Mouse (Mus musculus): ENCODE results near the gene Lrrc4c. TPM values are rescaled to one million over a fixed set of nuclear protein-coding genes. Genes with fewer than 3 reads are reported as not detected.

Gene Lrrc4c
- total RNA-seq, 2 experiments from 2014 or later = 50.8 to 62.0 TPM

DNA sequence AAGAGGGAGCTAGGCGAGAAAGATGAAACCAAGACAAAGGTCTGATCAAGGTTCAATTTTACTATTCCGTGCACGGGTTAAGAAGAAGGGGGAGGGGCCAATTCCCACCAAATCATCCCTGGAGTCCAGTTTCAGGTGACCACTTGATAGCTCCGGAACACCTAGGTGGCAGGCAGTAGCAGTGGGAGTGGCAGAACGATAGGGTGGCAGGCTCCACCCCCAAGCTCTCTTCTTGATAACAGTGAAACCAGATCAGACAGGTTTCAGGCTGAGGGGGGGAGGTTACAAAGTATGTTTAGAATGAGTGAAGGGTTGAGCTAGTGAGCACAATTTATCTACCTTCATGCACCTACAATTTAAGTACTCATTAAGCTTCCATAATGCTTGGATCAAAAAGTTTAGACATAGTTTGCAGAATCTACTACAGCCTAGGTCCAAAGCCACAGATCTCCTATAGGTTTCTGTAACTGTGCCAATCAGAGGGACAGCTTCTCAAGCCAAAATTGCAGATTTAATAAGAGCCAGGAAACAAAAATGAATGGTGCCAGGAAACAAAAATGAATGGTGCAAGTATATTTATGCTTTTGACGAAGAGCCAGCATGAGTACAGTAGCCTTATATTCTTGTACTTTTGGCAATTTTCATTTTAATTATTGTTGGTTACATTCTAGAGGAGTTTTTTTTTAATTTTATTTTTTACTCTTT lies 478.9 kb downstream of the Lrrc4c start:
- no peak for DNase-seq (ENCODE audit: low spot score in 2 of 2)

DNA sequence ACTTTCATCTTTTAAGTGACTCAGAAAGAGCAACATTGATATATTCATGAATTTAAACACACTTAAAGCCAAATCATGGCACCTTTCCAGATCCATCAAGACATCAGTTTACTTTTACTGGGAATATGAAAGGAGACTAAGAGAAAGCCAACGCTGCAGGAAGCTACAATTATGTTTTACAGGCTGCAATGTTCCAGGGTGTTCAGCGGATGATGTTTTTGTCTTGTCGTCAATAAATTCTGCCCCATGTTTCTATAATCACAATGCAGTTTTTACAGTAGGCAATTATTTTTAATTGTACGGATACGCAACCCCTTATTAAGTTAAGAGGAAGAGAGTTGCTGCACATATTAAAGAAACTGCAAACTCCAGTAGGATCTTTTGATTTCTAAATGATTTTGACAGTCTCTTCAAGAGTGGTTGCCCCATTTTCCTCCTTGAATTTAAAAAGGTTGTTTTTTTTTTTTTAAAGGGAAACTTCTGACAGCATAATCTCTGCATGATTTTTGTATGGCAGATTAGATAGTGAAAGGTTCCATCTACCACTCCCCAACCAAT lies 532.9 kb downstream of the Lrrc4c start:
- DNase-seq (ENCODE audit: low spot score in 2 of 2) = no peak

DNA sequence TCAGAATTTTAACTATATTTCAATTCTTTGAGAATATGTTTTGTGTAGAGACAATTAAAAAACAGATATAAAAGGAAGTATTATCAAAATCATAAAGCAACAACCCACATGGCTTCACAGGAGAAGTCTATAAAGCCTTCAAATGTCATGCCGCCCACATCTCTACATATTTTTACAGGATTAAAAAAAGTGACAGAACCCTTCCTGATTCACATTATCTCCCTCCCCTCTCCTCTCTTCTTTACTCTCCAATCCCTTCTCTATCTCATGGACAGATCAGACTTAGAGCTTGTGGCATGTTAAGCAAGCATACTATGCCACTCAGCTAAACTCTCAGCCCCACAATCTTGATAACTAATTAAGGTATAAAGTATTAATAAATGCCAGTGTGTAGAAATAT lies 535.8 kb downstream of the Lrrc4c start:
- no peak for DNase-seq (ENCODE audit: low spot score in 2 of 2)

- DNase-seq (ENCODE audit: low spot score in 2 of 2) = no peak
Observed at GRCm38 (mm10) chr2:96876062-96876461, 558.1 kb downstream of the Lrrc4c start.

DNA sequence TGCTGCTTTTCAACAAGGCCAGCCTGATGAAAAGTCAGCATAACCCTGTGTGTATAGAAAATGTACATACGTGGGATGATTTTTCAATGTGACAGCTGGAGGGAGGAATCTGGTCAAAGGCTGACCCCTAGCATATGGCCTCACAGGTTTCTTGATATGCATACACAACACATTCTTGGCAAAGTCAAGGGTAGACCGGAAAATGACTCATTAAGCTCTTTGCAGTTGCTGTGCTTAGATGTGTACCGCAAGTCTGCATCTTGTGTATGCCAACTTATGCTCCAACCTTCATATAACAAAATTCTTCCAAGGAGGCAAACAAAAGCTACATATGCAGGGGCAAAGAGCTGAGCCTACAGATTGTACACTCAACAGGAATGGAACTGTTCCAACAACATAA lies 631.6 kb downstream of the Lrrc4c start:
- DNase-seq (ENCODE audit: low spot score in 2 of 2) = no peak

- DNase-seq (ENCODE audit: low spot score in 2 of 2) = no peak
Observed at GRCm38 (mm10) chr2:96999521-96999920, 681.6 kb downstream of the Lrrc4c start.

- DNase-seq (ENCODE audit: low spot score in 2 of 2) = no peak
Observed at GRCm38 (mm10) chr2:97018319-97018718, 700.4 kb downstream of the Lrrc4c start.

- no peak for DNase-seq (ENCODE audit: low spot score in 2 of 2)
Observed at GRCm38 (mm10) chr2:97026991-97027390, 709.0 kb downstream of the Lrrc4c start.

GRCm38 (mm10) chr2:97027585-97027984 lies 709.6 kb downstream of the Lrrc4c start:
- no peak for DNase-seq (ENCODE audit: low spot score in 2 of 2)

- DNase-seq (ENCODE audit: low spot score in 2 of 2) = no peak
Observed at GRCm38 (mm10) chr2:97036401-97036800, 718.4 kb downstream of the Lrrc4c start.

DNA sequence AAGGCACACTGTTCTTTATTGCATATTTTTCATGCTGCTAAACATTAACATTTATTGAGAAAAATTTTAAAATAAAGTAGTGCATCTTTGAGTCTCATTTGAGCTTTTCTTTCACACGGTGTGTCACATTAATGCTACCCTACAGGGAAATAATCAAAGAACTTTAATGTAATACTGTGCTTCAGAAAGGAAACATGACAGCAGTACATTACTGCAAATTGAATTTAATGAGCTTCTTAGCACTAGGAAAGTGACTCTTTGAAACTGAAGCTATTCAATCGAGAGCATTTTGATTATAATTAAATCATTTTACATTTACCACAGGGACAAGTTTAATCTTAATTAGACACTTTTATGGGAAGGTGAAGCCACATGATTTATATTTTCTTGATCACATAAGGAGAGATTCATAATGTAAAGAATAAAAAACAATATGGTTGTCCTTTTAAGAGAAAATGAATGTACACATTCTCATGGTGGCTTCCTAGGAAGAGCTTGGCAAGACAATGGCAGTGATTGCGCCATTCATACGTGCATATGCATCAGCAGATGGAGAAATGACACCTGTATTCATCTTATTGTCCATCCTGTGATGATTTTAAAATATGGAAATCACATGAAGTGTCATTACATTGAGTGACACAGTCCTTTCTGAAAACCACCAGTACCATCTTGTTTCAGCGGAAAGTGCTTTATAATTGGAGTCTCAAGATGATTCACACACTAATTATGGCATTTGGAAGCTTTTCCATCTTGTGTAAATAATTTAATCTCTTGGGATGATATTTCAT lies 719.2 kb downstream of the Lrrc4c start:
- no peak for DNase-seq (ENCODE audit: low spot score in 2 of 2)

- peak; percentile 7 to 13 for DNase-seq (ENCODE audit: low spot score in 2 of 2)
Observed at GRCm38 (mm10) chr2:97044016-97044415, 726.0 kb downstream of the Lrrc4c start.

GRCm38 (mm10) chr2:97045628-97046027 lies 727.7 kb downstream of the Lrrc4c start:
- no peak for DNase-seq (ENCODE audit: low spot score in 2 of 2)

GRCm38 (mm10) chr2:97080156-97080555 lies 762.2 kb downstream of the Lrrc4c start:
- no peak for DNase-seq (ENCODE audit: low spot score in 2 of 2)

DNA sequence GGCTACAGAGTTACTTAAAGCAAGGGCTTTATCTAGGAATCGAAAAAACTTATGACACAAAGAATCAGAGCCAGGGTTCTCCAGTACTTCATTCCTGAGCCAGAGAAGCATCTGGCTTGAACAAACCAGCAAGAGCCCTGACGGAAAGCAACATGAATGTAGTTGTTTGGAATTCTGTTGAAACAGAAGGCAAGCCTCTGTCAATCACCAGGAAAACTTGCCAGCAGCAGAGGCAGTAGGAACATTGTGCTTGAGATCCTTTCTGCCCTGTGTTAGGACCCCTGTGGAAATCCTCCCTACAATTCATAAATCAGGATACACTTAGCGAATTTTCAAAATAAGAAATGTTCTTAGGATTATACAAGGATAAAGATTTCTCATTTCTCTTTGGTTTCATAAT lies 780.0 kb downstream of the Lrrc4c start:
- peak; percentile 6 to 45 for DNase-seq (ENCODE audit: low spot score in 2 of 2)

GRCm38 (mm10) chr2:97103398-97104162 lies 785.6 kb downstream of the Lrrc4c start:
- no peak for DNase-seq (ENCODE audit: low spot score in 2 of 2)

- no peak for DNase-seq (ENCODE audit: low spot score in 2 of 2)
Observed at GRCm38 (mm10) chr2:97124246-97124645, 806.3 kb downstream of the Lrrc4c start.

DNA sequence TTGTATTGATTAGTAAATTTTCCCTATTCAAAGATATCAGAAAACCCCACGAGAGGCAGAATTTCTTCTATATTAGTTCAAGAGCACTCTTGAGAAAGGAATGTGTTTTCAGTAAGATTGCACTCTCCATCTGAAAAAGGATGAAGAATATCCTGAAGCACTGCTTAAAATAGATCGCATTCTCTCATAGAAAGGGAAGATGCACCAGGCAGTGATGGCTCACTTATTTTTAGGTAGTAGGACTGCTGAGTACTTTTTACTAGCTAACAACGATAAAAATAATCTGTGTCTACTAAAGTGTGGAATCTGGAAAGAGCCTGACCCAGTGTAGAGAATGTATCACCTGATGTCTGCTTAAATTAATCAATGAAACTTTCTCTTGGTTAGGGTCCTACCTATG lies 820.5 kb downstream of the Lrrc4c start:
- no peak for DNase-seq (ENCODE audit: low spot score in 2 of 2)

DNA sequence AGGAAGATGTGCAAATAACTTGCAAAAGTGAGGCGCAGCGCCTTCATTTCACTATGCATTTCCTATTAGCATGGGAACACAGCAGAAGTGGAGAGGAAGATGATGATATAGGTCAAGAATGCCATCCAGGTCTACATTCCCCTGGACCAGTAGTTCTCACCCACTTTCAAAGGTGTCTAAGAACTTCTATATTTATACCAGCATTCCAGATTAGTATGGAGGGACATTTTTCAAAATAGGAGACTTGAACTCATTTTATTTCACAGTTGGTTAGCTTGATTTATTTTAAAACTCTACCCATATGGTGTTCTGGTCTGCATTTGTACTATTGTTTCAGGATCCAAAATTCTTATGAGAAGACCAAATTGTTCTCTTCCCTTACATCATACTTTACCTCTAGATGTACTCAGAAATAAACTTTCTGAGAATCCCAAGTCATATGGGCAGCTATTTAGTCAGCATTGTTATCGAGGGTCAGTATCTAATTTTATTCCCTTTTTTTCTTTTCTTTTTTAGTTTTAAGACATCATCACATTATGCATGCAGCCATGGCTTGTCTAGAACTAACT lies 833.7 kb downstream of the Lrrc4c start:
- no peak for DNase-seq (ENCODE audit: low spot score in 2 of 2)

DNA sequence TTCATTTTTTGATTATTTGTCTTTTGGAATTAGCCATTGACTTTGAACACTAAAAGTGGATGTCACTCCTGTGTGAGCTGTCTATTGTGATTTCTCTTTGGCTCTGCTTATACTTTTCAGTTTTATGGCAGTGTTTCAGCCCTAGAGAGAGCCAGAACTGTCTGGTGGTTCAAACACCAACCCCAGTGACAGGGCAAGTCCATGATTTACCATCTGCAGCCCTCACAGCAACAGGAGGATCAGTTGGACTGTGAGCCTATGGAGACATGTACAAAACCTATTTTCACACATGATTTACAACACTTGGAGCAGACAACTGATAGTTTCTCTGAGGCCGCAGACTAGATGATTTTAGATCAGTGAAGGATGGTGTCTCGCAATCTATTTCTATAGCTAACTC lies 847.8 kb downstream of the Lrrc4c start:
- DNase-seq (ENCODE audit: low spot score in 2 of 2) = peak in 1 of 2 experiments; percentile 37

GRCm38 (mm10) chr2:97178399-97178798 lies 860.4 kb downstream of the Lrrc4c start:
- no peak for DNase-seq (ENCODE audit: low spot score in 2 of 2)

Measured in layer of hippocampus, postnatal 14 days (tissue).